9 mouse cellular contexts compared by ENCODE assay signal in the genomic region with DNA sequence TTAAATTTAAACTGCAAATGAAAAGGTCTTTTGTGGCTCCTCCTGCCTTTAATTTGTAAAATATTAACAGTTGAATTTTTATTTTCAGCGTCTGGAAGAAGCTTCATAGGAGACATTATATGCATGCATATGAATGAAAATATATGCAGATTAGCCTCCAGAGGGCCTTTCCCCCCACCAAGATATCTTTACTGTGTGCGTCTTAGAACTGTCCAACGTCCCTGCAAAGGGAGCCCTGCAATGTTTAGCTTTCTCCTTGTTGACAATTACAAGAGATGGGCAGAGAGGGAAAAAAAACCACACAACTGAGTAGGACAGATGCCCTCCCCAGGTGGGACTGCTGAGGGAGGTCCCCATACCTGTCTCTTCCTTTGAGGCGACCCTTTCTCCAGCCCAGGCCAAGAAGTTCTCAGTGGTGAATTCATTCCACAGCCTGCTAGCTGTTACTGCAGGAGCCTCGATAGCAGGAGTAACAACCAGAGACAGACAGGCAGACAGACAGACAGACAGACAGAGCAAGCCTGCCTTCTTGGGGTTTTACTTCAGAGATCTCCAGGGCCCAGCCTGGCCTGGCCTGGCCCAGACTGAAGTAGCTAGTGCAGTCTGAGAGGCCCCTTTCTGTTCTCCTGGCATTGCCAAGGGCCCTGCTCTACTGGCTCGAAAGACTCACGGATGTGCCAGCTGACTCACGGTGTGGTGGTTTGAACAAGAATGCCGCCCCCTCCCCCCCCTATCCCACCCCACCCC. TPM values are rescaled to one million over a fixed set of nuclear protein-coding genes. Genes with fewer than 3 reads are reported as not detected.
DNase-seq lines count a peak whose midpoint lies in the region; ATAC-seq and TF ChIP-seq lines count a peak whose summit lies in the region.
"Had no signal": no experiment of that assay in that cellular context is flagged by ENCODE, and none has a peak within 500 bp of the region (broad histone marks: within the 10 kb centered on the region; RNA-seq: fewer than 3 reads in every experiment).

No protein-coding gene starts in this region.

- TF ChIP-seq POLR2A in myocyte (IDR thresholded peaks at IDR 0.05; ENCODE audit: insufficient read length, low read depth), result peak; percentile 53

- no peak overlapping the region for H3K4me3 ChIP-seq in kidney, embryonic 14.5 days (ENCODE audit: low read length)
- H3K4me3 ChIP-seq in hindbrain, embryonic 14.5 days (replicated peaks; ENCODE audit: low read length), result no peak overlapping the region
- peak overlapping the region; percentile 56 for H3K4me3 ChIP-seq in myocyte

- no peak overlapping the region for H3ac ChIP-seq in myocyte (ENCODE audit: control insufficient read depth, insufficient read length)

- no peak for ATAC-seq in kidney, embryonic 14.5 days (ENCODE audit: low FRiP score, low TSS enrichment)
- ATAC-seq in hindbrain, embryonic 14.5 days (ENCODE audit: low FRiP score), result 0 out of 2 replicates have a peak, but pooled peaks have one; percentile 9

- no peak overlapping the region for H3K9ac ChIP-seq in kidney, embryonic 14.5 days (ENCODE audit: low read depth, low read length)
- H3K9ac ChIP-seq in hindbrain, embryonic 14.5 days, result no peak overlapping the region

- no peaks in the 10 kb centered on the region for H3K9me3 ChIP-seq in kidney, embryonic 14.5 days (ENCODE audit: control insufficient read depth, low read length)
- no peaks in the 10 kb centered on the region for H3K9me3 ChIP-seq in hindbrain, embryonic 14.5 days (ENCODE audit: control insufficient read depth, low read length)

- WGBS in kidney, embryonic 14.5 days, result 72% methylated on average over 9 of the region's 9 CpGs
- 46% methylated on average over 9 of the region's 9 CpGs for WGBS in hindbrain, embryonic 14.5 days

- peaks cover 7% of the 10 kb centered on the region for H3K79me2 ChIP-seq in myocyte (ENCODE audit: control insufficient read depth, insufficient read depth)

- H3K27me3 ChIP-seq in kidney, embryonic 14.5 days (ENCODE audit: control insufficient read depth, insufficient read depth, low read length), result no peaks in the 10 kb centered on the region
- H3K27me3 ChIP-seq in hindbrain, embryonic 14.5 days (ENCODE audit: control insufficient read depth, insufficient read depth, low read length), result no peaks in the 10 kb centered on the region
- H3K27me3 ChIP-seq in myocyte (ENCODE audit: control insufficient read depth, insufficient read depth, insufficient read length), result no peaks in the 10 kb centered on the region

- no peak overlapping the region for H3K4me2 ChIP-seq in kidney, embryonic 14.5 days (replicated peaks; ENCODE audit: low read depth, low read length)
- H3K4me2 ChIP-seq in hindbrain, embryonic 14.5 days (replicated peaks), result no peak overlapping the region
- H3K4me2 ChIP-seq in myocyte (ENCODE audit: low read depth), result peak overlapping the region; percentile 98

- no peak overlapping the region; the same call in 1 of the 2 replicates for H3K27ac ChIP-seq in kidney, embryonic 14.5 days (ENCODE audit: low read depth, low read length)
- no peak overlapping the region for H3K27ac ChIP-seq in hindbrain, embryonic 14.5 days

- no peaks in the 10 kb centered on the region for H3K36me3 ChIP-seq in kidney, embryonic 14.5 days (ENCODE audit: control insufficient read depth, insufficient read depth, low read length)
- no peaks in the 10 kb centered on the region for H3K36me3 ChIP-seq in hindbrain, embryonic 14.5 days (replicated peaks; ENCODE audit: control insufficient read depth, insufficient read depth)
- peaks cover 10% of the 10 kb centered on the region for H3K36me3 ChIP-seq in myocyte (ENCODE audit: control insufficient read depth, insufficient read depth)

- intact Hi-C loops in heart, postnatal 36 days (cut with DNase I), result loop anchor here (2.0 kb wide), 3 partner anchors 43 to 67 kb away; partner anchors contain the start of gene Katnal1

- peaks cover 11% of the 10 kb centered on the region; the same call in 1 of the 2 replicates for H3K4me1 ChIP-seq in kidney, embryonic 14.5 days (ENCODE audit: control insufficient read depth, insufficient read depth, low read length)
- no peaks in the 10 kb centered on the region; the same call in none of the 2 replicates for H3K4me1 ChIP-seq in hindbrain, embryonic 14.5 days (replicated peaks; ENCODE audit: control insufficient read depth, insufficient read depth, low read length)

- DNase-seq in kidney, adult 18-20 months, result peak; percentile 52
- DNase-seq in brain, adult 2 months (ENCODE audit: low read depth, low spot score), result peak; percentile 46
- no peak for DNase-seq in hindbrain, embryonic 14.5 days (ENCODE audit: low spot score)
- DNase-seq in embryo, embryonic 10.5 days (ENCODE audit: low spot score), result no peak
- no peak for DNase-seq in spleen, postnatal 10 days (ENCODE audit: low spot score in 2 of 2)
- no peak for DNase-seq in heart, postnatal 36 days

TF ChIP-seq in myocyte, 11 proteins besides CTCF, POLR2A, EP300 and RAD21:
- TF ChIP-seq E2F4 (IDR thresholded peaks at IDR 0.05; ENCODE audit: insufficient read depth) (no peak), MYOD1 (IDR thresholded peaks at IDR 0.05; ENCODE audit: control insufficient read depth in 1 of 3, insufficient read length in 2 of 3, low read depth in 2 of 3) (peak in 1 of 3 experiments; percentile 12), REST (IDR thresholded peaks at IDR 0.05; ENCODE audit: insufficient read depth, insufficient read length) (no peak), MYOG (IDR thresholded peaks at IDR 0.05; ENCODE audit: control insufficient read depth in 1 of 3, insufficient read depth in 1 of 3, insufficient read length in 2 of 3, low read depth in 2 of 3) (no peak)

RNA-seq across cellular contexts. Expression of gene Gm42791, which starts 1.2 kb away (rescaled TPM):
- 0.47 TPM in 1 of 2 replicates, not detected in the other for polyA plus RNA-seq in kidney, embryonic 14.5 days (2014; fragmentation: Nextera tagmentation; extraction: Ambion mirVana)
- 0.33 and 2.6 TPM in 2 replicates for polyA plus RNA-seq in hindbrain, embryonic 14.5 days (2014; fragmentation: Nextera tagmentation; extraction: Ambion mirVana)
- 0.11 TPM for polyA plus RNA-seq in myocyte (2012; fragmentation: generic; extraction: Trizol)
- total RNA-seq in heart, postnatal 36 days (2021), result 1 to 10 TPM; 1.1 to 5.5 TPM
- polyA plus RNA-seq: spleen, adult 2 months had no signal

Comparison
In these comparisons a context has a peak if more than half of its experiments do, and no peak if none do; other contexts are left out.
1. DNase-seq: peak in kidney, adult 18-20 months (single experiment) and brain, adult 2 months (single experiment); none in hindbrain, embryonic 14.5 days (single experiment), embryo, embryonic 10.5 days (single experiment), spleen, postnatal 10 days (0 of 2) and heart, postnatal 36 days (0 of 2).